In genomic region chr2:153151926-153152665, GRCm38 (mm10) we compare ENCODE assay signal across 22 mouse cellular contexts. TPM values are rescaled to one million over a fixed set of nuclear protein-coding genes. Genes with fewer than 3 reads are reported as not detected.
A peak's percentile ranks its signal among the peaks of the same experiment; 100 is the strongest.
DNase-seq lines count a peak whose midpoint lies in the region; ATAC-seq and TF ChIP-seq lines count a peak whose summit lies in the region.
"Had no signal": no experiment of that assay in that cellular context is flagged by ENCODE, and none has a peak within 500 bp of the region (broad histone marks: within the 10 kb centered on the region; RNA-seq: fewer than 3 reads in every experiment).

No protein-coding gene starts in this region.

- H3K27me3 ChIP-seq in cerebellum, adult 2 months (ENCODE audit: control insufficient read depth, insufficient read depth, low read length): no peaks in the 10 kb centered on the region
- peaks cover 3% of the 10 kb centered on the region; the same call in 1 of the 2 replicates for H3K27me3 ChIP-seq in forebrain, embryonic 15.5 days
- H3K27me3 ChIP-seq: heart, embryonic 15.5 days had no signal

- H3K36me3 ChIP-seq in forebrain, embryonic 15.5 days: no peaks in the 10 kb centered on the region
- H3K36me3 ChIP-seq: embryonic facial prominence, embryonic 10.5 days; heart, embryonic 15.5 days had no signal

- no peak for TF ChIP-seq POLR2A in cerebellum, adult 2 months (IDR thresholded peaks at IDR 0.05; ENCODE audit: borderline replicate concordance, insufficient read depth, low read length)

- ATAC-seq in cerebellum, adult (ENCODE audit: insufficient number of reproducible peaks, low FRiP score, low TSS enrichment): no peak
- ATAC-seq in forebrain, embryonic 15.5 days (replicated peaks): no peak
- ATAC-seq: lung, postnatal 0 days; midbrain, embryonic 16.5 days had no signal

- TF ChIP-seq CTCF in cerebellum, adult 2 months (IDR thresholded peaks at IDR 0.05; ENCODE audit: borderline replicate concordance, insufficient read depth, low read depth, low read length): no peak

- H3K9me3 ChIP-seq in forebrain, embryonic 15.5 days: no peaks in the 10 kb centered on the region
- H3K9me3 ChIP-seq: embryonic facial prominence, embryonic 10.5 days; heart, embryonic 15.5 days had no signal

- WGBS in cerebellum, adult 2 months: 21% methylated on average over 8 of the region's 8 CpGs
- 83% methylated on average over 8 of the region's 8 CpGs for WGBS in forebrain, embryonic 15.5 days

- peak overlapping the region; percentile 84 for H3K27ac ChIP-seq in cerebellum, adult 2 months (ENCODE audit: insufficient read depth, low read length)
- H3K27ac ChIP-seq in forebrain, embryonic 15.5 days (replicated peaks): no peak overlapping the region
- H3K27ac ChIP-seq: embryonic facial prominence, embryonic 10.5 days; heart, embryonic 15.5 days had no signal

- peaks cover 25% of the 10 kb centered on the region for H3K4me1 ChIP-seq in cerebellum, adult 2 months (ENCODE audit: control insufficient read depth, insufficient read depth, low read length)
- H3K4me1 ChIP-seq in forebrain, embryonic 15.5 days: no peaks in the 10 kb centered on the region
- H3K4me1 ChIP-seq: embryonic facial prominence, embryonic 10.5 days had no signal

- no peak overlapping the region for H3K4me2 ChIP-seq in forebrain, embryonic 15.5 days (replicated peaks)
- H3K4me2 ChIP-seq: heart, embryonic 15.5 days had no signal

- no peak overlapping the region for H3K4me3 ChIP-seq in cerebellum, adult 2 months (replicated peaks; ENCODE audit: insufficient read depth, low read depth, low read length)
- H3K4me3 ChIP-seq in forebrain, embryonic 15.5 days: no peak overlapping the region
- H3K4me3 ChIP-seq: embryonic facial prominence, embryonic 10.5 days; heart, embryonic 15.5 days had no signal

- H3K9ac ChIP-seq in forebrain, embryonic 15.5 days (replicated peaks): no peak overlapping the region
- H3K9ac ChIP-seq: heart, embryonic 15.5 days had no signal

- peak; percentile 43 to 63 for DNase-seq in cerebellum, adult 2 months
- DNase-seq in CD4-positive, CD25-positive, alpha-beta regulatory T cell, adult 2 months (ENCODE audit: low read depth, low spot score): peak; percentile 19
- DNase-seq in cerebellum, postnatal 10 days: peak; percentile 52 to 60
- peak; percentile 49 for DNase-seq in induced T-regulatory cell, adult 2 months (ENCODE audit: low read depth)
- no peak for DNase-seq in embryo, embryonic 10 days (ENCODE audit: low spot score)
- no peak for DNase-seq in right cerebral cortex, postnatal 25 days
- DNase-seq: adrenal gland, adult 2 months; heart, adult 18-20 months; heart, postnatal 4 days; kidney, adult 9 months; kidney, postnatal 36 days; left cerebral cortex, postnatal 4 days; liver; retina, postnatal 1 day; right cerebral cortex, postnatal 4 days; thymus, postnatal 14 days had no signal

RNA-seq across cellular contexts. Expression of gene Tm9sf4, which starts 9.0 kb away (rescaled TPM):
- 78.6 and 82.5 TPM in 2 replicates for polyA plus RNA-seq in cerebellum, adult 2 months (2012; rRNA removed)
- polyA plus RNA-seq in forebrain, embryonic 15.5 days (2015; fragmentation: Nextera tagmentation; extraction: Ambion mirVana): 70.0 and 71.9 TPM in 2 replicates

RNA-seq across cellular contexts. Expression of gene Hck, which starts 43.8 kb away (rescaled TPM):
- 1.2 and 1.4 TPM in 2 replicates for polyA plus RNA-seq in cerebellum, adult 2 months (2012; rRNA removed)
- polyA plus RNA-seq in forebrain, embryonic 15.5 days (2015; fragmentation: Nextera tagmentation; extraction: Ambion mirVana): 1.2 and 1.4 TPM in 2 replicates

Comparison
In these comparisons a context has a peak if more than half of its experiments do, and no peak if none do; other contexts are left out.
1. DNase-seq: peak in cerebellum, adult 2 months (2 of 2), CD4-positive, CD25-positive, alpha-beta regulatory T cell, adult 2 months (single experiment), cerebellum, postnatal 10 days (2 of 2) and induced T-regulatory cell, adult 2 months (single experiment); none in embryo, embryonic 10 days (single experiment) and right cerebral cortex, postnatal 25 days (single experiment).